Mouse (Mus musculus) common myeloid progenitor, adult 5-6 weeks (primary cell): ENCODE data around the gene Samd8. TPM values are rescaled to one million over a fixed set of nuclear protein-coding genes. Genes with fewer than 3 reads are reported as not detected.

Experiments
- ATAC-seq: replicated peaks from 2 replicates; pipeline ENCODE4 v1.8.0; 2016; ENCODE audit warnings: low read depth, mild to moderate bottlenecking, moderate TSS enrichment, inconsistent platforms; ENCODE audit not compliant: poor library complexity, severe bottlenecking
- total RNA-seq: library from RNA; stranded (forward); fragments of 200-1000, 187-1606 nt; gene quantifications from 2 replicates; pipeline ENCODE4 v1.2.3, GENCODE M21; 2017

The Samd8 gene
- total RNA-seq: 7.2 and 9.1 TPM in 2 replicates

GRCm38 (mm10) chr14:21750008-21750880 is at the start of gene Samd8:
Gene Samd8, plus strand, starts transcription at chr14:21750531.
- peak; percentile 69 for ATAC-seq

- ATAC-seq: no peak
These were observed 47.6 kb upstream of the Samd8 start for GRCm38 (mm10) chr14:21702691-21703090.

- peak; percentile 17; the same call in 1 of the 2 replicates for ATAC-seq
These were observed 47.1 kb upstream of the Samd8 start for GRCm38 (mm10) chr14:21703255-21703654.

- 0 out of 2 replicates have a peak, but pooled peaks have one; percentile 16 for ATAC-seq
These were observed 44.9 kb upstream of the Samd8 start for GRCm38 (mm10) chr14:21705462-21705861.

- peak; percentile 86 for ATAC-seq
These were observed 43.4 kb upstream of the Samd8 start for GRCm38 (mm10) chr14:21706759-21707571.

GRCm38 (mm10) chr14:21709545-21709944 is 40.8 kb upstream of the Samd8 start:
- ATAC-seq: no peak

- no peak for ATAC-seq
These were observed 39.1 kb upstream of the Samd8 start for GRCm38 (mm10) chr14:21711231-21711630.

GRCm38 (mm10) chr14:21714486-21714885 is 35.8 kb upstream of the Samd8 start, which contains the start of gene Dupd1:
Gene Dupd1, minus strand, starts transcription at chr14:21714576.
- no peak for ATAC-seq

- ATAC-seq: no peak
These were observed 30.5 kb upstream of the Samd8 start for GRCm38 (mm10) chr14:21719646-21720383.

GRCm38 (mm10) chr14:21720430-21721205 is 29.7 kb upstream of the Samd8 start:
- no peak for ATAC-seq

GRCm38 (mm10) chr14:21722021-21722698 is 28.2 kb upstream of the Samd8 start:
- ATAC-seq: no peak

GRCm38 (mm10) chr14:21729031-21729732 is 21.1 kb upstream of the Samd8 start:
- no peak for ATAC-seq

- no peak for ATAC-seq
These were observed 20.4 kb upstream of the Samd8 start for GRCm38 (mm10) chr14:21729936-21730335.

GRCm38 (mm10) chr14:21733131-21733905 is 17.0 kb upstream of the Samd8 start:
- no peak for ATAC-seq

GRCm38 (mm10) chr14:21740345-21740744 is 10.0 kb upstream of the Samd8 start:
- no peak for ATAC-seq

GRCm38 (mm10) chr14:21741314-21741713 is 9.0 kb upstream of the Samd8 start:
- no peak for ATAC-seq

- peak; percentile 67 for ATAC-seq
These were observed 8.5 kb upstream of the Samd8 start for GRCm38 (mm10) chr14:21741786-21742185.

- ATAC-seq: no peak
These were observed 7.9 kb upstream of the Samd8 start for GRCm38 (mm10) chr14:21742441-21742840.
